Mouse (Mus musculus) Patski (cell line): ENCODE measurements around the gene Fam83g. TPM values are rescaled to one million over a fixed set of nuclear protein-coding genes. Genes with fewer than 3 reads are reported as not detected.
"Not testable (repeated sequence)": the region's sequence is repeated elsewhere in the genome, so short reads cannot be mapped to it uniquely, and the experiment has no call there.

Source experiments
- ATAC-seq: fragments of 100-300 bp; one replicate; pipeline ENCODE4 v1.8.0; 2021
- CTCF ChIA-PET: fragments of 350-600 bp; sonication (Branson Sonifier 250); formaldehyde crosslinking; loops from one replicate; lab custom pipeline; 2022; ENCODE audit warnings: inconsistent platforms; lab: Charles Lee
- POLR2A ChIA-PET: fragments of 350-600 bp; sonication (Branson Sonifier 250); formaldehyde crosslinking; loops from one replicate; lab custom pipeline; 2022; ENCODE audit warnings: antibody characterized with exemption, inconsistent platforms; lab: Charles Lee
- DNase-seq: peaks from one replicate; pipeline ENCODE4 v3.0.0-alpha.2; 2011; ENCODE audit warnings: low read depth, low spot score
- H3K27me3 ChIP-seq: fragments of 371-371 bp; one replicate; pipeline ENCODE4 v1.5.1; 2021
- CTCF ChIP-seq: fragments of 100-300 bp; IDR thresholded peaks from one replicate; pipeline ENCODE4 v1.5.1; 2021
- in situ Hi-C: fragments of 300-500 bp; cut with MboI; formaldehyde crosslinking; loops from 3 replicates; pipeline ENCODE4 v1.11.1; 2018; ENCODE audit warnings: low pct_unique_long_range_greater_than_20kb, mixed read lengths
- polyA plus RNA-seq: library from polyadenylated mRNA; unstranded; gene quantifications from one replicate; pipeline ENCODE4 v1.2.3, GENCODE M21; 2021

Gene Fam83g
- not detected for polyA plus RNA-seq

DNA sequence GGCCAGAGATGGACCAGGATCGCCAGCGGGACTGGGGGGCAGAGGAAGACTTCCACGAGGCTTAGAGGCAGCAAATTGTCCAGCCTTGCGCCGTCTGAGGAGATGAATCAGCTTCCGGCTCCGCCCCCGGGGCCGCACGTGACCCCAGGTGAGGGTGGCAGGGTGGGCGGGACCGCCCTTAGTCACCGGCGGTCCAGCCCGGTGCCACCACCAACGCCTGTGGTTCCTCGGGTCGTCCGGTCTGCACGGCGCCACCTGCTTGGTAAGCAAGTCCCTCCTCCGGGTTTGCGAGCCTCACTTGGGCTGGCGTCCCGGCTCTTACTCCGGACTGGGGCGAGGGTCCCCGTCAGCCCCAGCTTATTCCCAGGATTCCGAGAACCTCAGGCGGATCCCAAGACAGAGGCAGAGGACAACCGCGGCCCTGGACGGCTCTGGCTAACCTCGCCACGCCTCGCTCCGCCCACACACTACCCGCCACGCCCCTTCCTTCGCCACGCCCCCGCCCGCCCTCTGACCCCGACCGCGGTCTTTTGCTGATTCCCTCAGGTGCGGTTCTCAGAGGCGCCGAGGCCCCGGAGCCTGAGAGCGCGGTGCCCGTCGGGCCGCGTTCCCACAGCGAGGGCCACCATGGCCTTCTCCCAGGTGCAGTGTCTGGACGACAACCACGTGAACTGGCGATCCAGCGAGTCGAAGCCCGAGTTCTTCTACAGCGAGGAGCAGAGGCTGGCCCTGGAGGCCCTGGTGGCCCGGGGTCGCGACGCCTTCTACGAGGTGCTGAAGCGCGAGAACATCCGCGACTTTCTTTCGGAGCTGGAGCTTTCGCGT is at the start of gene Fam83g:
Fam83g (plus strand) TSS at position 185 of the 825 bp plus-strand sequence.
- ATAC-seq = no peak
- in situ Hi-C loops = no loop called here
- ChIA-PET CTCF (interaction anchor here (1.1 kb wide), 1 partner anchor 8 kb away, joined by 3 read pairs; no protein-coding TSS in a partner anchor), POLR2A (no interaction called here)
- no peaks in the 10 kb centered on the region for H3K27me3 ChIP-seq
- no peak for TF ChIP-seq CTCF
- no peak for DNase-seq

DNA sequence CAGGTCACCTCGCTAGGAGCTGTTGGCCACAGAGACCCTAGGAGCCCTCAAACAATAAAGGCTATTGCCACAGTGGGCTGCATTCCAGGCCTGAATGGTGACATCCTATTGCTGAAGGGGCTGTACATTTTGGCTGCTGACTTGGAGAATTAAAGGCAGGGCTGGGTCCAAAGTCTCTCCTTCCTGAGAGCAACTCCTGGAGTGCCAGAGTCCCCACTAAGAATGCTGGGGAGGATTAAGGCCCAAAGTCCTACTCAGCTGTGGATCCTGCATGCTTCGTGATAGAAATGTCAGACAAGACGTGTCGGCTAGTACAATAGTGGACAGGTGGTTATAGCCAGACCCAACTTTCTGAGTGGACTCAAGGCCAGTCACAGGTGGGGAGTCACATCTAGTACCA is 47.6 kb upstream of the Fam83g start:
- ATAC-seq, POLR2A ChIA-PET, DNase-seq, H3K27me3 ChIP-seq: not testable (repeated sequence)
- in situ Hi-C loops = loop anchor here (10.0 kb wide), 1 partner anchor 1772 kb away; no protein-coding TSS in a partner anchor
- CTCF ChIA-PET = interaction anchor here (1.2 kb wide), 1 partner anchor 78 kb away, joined by 3 read pairs; no protein-coding TSS in a partner anchor

DNA sequence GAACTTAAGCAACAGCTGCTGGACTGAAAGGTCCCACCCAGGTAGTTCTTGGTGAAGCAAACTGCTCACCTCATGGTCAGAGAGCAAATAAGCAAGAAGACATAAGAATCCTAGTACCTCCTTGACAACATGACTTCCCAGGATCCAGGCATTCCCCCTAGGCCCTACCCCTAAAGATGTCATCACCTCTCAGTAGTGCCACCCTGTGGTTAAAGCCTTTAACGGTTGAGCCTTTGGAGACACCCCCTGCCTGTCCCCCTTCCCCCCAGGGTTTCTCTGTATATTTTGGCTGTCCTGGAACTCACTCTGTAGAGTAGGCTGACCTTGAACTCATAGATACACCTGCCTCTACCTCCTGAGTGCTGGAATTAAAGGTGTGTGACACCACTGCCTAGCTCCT is 46.5 kb upstream of the Fam83g start:
- DNase-seq = no peak
- POLR2A ChIA-PET = no interaction called here
- CTCF ChIA-PET = interaction anchor here (0.9 kb wide), 1 partner anchor 16 kb away, joined by 3 read pairs; no protein-coding TSS in a partner anchor
- in situ Hi-C loops = loop anchor here (10.0 kb wide), 1 partner anchor 1773 kb away; no protein-coding TSS in a partner anchor
- TF ChIP-seq CTCF = no peak
- H3K27me3 ChIP-seq = no peaks in the 10 kb centered on the region
- ATAC-seq = no peak

DNA sequence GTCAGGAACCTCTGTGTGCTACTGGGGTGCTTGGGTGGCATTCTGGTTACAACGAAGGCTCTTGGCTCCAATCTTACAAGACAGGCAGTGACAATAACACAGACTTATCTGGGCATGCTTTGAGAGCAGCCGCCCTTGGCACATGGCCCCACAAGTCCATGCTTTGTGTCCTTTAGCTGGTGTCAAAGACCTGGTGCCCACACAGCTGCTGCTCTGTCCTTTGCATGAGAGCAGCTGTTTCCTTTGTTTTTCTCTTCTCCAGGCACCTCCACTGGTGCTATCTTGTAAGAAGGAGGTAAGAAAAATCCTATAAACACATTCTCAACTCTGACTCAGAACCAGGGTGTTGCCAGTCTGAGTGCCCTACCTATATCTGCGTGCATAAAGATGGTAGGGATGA is 46.0 kb upstream of the Fam83g start:
- ChIA-PET CTCF (interaction anchor here (0.9 to 1.3 kb wide), 2 partner anchors 10 to 16 kb away, joined by 3 read pairs; no protein-coding TSS in a partner anchor), POLR2A (no interaction called here)
- TF ChIP-seq CTCF = no peak

DNA sequence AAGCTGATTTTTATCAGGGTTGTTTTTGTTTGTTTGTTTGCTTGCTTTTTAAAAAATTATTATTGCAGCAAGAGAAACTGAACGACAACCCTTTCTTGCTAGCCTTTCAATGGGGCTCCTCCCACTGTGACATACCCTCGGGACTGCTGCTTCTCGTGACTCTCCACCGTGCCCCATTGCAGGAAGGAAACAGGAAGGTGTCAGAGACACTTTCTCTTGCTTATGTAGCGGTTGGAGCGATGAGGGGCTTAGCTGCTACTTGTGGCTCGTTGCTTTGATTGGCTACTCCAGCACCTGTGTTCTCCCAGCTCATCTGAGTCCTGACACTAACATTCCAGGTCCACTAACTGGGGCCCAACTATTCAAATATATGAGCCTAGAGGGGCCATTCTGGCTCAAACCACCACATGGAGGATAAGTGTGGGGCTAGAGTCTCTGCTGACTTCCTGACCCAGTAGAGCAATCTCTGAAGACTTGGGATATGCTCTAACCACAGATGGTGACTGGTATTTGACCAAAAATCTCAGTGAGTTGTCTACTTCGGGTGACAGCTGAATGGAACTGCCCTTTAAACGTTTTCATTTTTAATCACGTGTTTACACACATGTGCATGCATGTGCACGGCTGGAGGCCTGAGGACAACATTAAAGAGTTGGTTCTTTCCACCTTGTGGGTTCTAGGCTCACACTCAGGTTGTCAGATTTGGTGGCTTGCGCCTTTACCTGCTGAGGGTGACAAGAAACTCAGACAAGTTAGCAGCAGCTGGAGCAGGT is 44.9 kb upstream of the Fam83g start:
- in situ Hi-C loops = loop anchor here (10.0 kb wide), 1 partner anchor 1774 kb away; no protein-coding TSS in a partner anchor
- DNase-seq (no peak), ATAC-seq (no peak)
- CTCF ChIA-PET = interaction anchor here (1.2 to 1.3 kb wide), 3 partner anchors 9 to 75 kb away, joined by 3 to 8 read pairs (median 3); no protein-coding TSS in a partner anchor
- no peak for TF ChIP-seq CTCF
- POLR2A ChIA-PET = no interaction called here
- no peaks in the 10 kb centered on the region for H3K27me3 ChIP-seq

More for the DNA sequence above, 46.0 kb upstream of the Fam83g start:
- no peak for DNase-seq
- H3K27me3 ChIP-seq = no peaks in the 10 kb centered on the region
- in situ Hi-C loops = loop anchor here (10.0 kb wide), 1 partner anchor 1773 kb away; no protein-coding TSS in a partner anchor
- no peak for ATAC-seq

DNA sequence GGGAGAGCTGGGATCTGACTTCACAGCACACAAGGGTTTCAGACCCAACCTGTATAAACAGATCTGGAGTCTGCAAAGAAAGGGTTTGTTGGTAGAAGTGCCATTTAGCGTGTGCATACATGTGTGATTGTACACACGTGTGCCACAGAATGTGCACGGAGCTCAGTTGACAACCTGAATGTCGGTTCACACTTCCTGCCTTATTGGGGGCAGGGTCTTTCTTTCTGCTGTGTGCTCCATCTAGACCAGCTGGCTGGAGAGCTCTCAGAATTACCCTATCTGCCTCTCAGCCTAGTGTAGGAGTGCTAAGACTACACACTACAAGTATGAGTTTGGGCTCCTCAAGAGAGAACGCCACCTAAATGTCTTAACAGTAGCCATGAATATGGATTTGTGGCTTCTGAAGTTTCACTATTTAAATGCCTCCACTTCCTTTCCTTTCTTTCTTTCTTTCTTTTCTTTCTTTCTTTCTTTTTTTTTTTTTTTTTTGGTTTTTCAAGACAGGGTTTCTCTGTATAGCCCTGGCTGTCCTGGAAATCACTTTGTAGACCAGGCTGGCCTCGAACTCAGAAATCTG is 44.2 kb upstream of the Fam83g start:
- in situ Hi-C loops = loop anchor here (10.0 kb wide), 1 partner anchor 1775 kb away; no protein-coding TSS in a partner anchor
- ATAC-seq (no peak), DNase-seq (no peak)
- H3K27me3 ChIP-seq = no peaks in the 10 kb centered on the region
- ChIA-PET CTCF (interaction anchor here (1.2 to 1.3 kb wide), 2 partner anchors 10 to 75 kb away, joined by 3 to 8 read pairs; no protein-coding TSS in a partner anchor), POLR2A (interaction anchor here (0.7 kb wide), 1 partner anchor 19 kb away, joined by 10 read pairs; no protein-coding TSS in a partner anchor)
- no peak for TF ChIP-seq CTCF

DNA sequence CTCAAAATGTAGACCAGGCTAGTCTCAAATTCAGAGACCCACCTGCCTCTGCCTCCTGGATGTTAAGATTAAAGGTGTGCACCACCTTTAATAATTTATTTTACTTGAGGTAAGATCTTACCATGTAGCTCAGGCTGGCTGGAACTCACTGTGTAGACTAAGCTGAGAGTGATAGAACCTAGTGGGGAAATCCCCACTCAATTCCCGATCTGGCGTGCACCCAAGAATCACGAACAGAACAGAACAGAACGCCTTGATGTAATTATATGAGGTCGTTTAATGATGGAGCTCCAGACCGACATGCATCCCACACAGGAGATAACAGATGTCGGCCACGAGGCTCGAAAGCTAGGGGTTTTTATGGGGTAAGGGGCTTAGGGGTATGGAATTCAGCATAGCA is 43.3 kb upstream of the Fam83g start:
- POLR2A ChIA-PET = interaction anchor here (0.7 kb wide), 1 partner anchor 20 kb away, joined by 10 read pairs; no protein-coding TSS in a partner anchor
- CTCF ChIA-PET, DNase-seq, ATAC-seq, in situ Hi-C loops, H3K27me3 ChIP-seq: not testable (repeated sequence)

DNA sequence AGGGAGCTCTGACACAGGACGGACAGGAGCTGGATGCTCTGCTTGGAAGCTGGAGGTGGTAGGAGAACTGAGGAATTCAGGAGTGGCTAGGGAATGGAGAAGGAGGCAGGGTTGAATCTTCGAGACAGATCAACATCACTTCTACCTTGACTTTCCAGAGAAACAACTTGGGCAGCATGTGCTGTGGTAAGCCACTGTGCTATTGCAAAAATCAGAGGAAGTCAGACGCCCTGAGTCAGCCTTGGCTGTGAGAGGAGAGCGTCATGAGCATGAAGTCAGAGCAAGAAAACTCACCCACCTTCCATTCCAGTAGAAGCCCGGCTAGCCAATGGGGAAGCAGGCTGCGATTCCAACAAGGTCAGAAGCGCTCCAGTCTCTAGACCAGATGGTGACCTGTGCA is 41.8 kb upstream of the Fam83g start:
- ChIA-PET POLR2A (interaction anchor here (0.6 kb wide), 1 partner anchor 82 kb away, joined by 3 read pairs; no protein-coding TSS in a partner anchor), CTCF (interaction anchor here (1.7 kb wide), 1 partner anchor 12 kb away, joined by 4 read pairs; no protein-coding TSS in a partner anchor)
- ATAC-seq (no peak), DNase-seq (no peak)
- no peaks in the 10 kb centered on the region for H3K27me3 ChIP-seq
- in situ Hi-C loops = no loop called here
- TF ChIP-seq CTCF = no peak

DNA sequence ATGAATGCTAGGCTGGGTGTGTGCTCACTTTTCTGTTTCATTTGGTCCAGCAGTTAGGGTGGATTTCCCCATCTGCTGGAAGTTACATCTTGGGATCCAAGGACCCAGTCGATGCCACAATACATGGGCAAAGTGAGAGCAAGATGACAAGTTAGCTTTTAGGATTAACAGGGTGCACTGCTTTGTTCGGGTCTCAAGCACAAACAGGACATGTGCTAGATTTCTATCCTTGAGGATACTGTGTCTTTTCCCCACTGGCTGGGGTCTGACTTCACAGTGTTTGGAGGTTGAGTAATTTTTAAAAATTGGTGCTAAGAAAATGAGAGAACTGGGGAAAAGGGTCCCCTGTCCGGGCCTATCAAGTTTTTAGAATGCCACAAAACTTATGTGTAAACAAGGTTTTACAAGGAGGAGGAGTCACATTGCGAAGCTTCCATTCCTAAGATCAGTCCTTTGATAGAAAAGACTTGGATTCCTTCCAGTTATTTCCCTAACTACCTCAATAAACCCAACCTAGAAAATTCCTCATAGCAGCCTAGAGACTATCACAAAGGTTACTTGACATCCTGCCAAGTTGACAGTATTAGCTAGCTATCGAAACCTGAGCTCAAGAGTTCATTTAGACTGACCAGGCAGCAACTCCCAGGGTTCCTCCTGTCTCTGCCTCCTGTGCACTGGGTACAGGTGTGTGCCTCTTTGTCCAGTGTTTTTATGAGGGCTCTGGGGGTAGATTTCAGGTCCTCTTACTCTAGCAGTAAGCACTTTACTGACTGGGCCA is 40.5 kb upstream of the Fam83g start:
- in situ Hi-C loops = no loop called here
- ChIA-PET CTCF (interaction anchor here (1.7 kb wide), 1 partner anchor 13 kb away, joined by 4 read pairs; no protein-coding TSS in a partner anchor), POLR2A (no interaction called here)
- no peaks in the 10 kb centered on the region for H3K27me3 ChIP-seq
- TF ChIP-seq CTCF = no peak
- DNase-seq = no peak
- no peak for ATAC-seq
